Mouse (Mus musculus) heart, adult 8-10 months (tissue): ENCODE data around the gene Cel. TPM values are rescaled to one million over a fixed set of nuclear protein-coding genes. Genes with fewer than 3 reads are reported as not detected.

Experiments
- DNase-seq: peaks from one replicate; pipeline ENCODE4 v3.0.0; 2022; ENCODE audit warnings: low spot score
- total RNA-seq, 4 experiments: library from RNA; stranded (reverse); gene quantifications; 2 replicates each; pipeline ENCODE4 v1.2.4; 2022

Cel gene
- total RNA-seq, 4 experiments from 2014 or later: not detected

DNA sequence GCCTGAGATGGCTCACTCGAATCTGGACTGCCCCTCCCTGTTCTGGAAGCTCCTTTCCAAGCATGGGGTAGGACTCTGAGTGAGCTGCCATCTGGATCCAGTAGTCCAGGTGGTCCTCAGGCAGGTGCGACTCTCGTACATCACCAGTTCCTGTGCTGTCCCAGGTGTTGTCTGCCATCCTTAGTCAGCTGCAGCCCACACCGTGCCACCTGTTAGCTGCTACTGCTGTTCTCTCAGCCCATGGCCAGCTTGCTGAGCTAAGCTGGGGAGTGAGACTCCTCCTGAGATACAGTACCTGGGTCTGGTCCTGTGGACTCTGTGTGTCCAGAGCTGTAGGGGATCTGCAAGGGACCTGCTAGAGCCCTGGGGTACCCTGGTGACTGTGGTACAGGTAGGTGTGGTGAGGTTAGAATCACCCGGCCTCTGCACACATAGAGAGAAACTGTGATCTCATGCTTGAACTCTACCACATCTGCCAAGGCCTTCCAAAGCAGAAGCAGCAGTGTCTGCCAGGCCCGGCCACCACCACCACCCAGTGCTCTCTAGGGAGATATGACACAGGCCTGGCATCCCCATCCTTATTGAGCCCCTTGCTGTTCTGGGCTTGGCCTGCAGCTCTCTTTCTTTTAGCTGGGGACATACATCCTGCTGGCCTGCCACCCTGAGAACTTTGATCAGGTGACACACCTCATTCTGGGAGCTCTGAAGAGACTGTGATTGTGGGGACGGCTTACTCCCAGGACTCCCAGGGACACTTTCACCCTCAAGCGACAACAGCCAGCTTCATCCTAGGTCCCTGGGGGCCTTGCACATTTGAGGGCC, 25.0 kb downstream of the Cel start:
- no peak for DNase-seq

DNA sequence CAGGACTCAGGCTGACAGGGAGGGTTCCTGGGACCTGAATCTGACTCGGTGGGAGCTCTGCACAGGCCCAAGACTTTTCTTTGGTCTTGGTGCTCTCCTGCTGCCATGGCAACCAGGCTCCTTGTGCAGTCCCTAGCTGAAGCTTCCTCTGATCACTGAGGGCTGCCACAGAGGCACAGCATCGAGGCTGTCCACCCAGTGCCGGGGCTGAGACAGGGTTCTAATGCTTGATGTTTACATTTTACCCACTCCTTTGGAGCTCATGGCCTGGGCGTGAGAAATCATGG, 25.6 kb downstream of the Cel start:
- no peak for DNase-seq

GRCm38 (mm10) chr2:28536766-28537633, 26.2 kb downstream of the Cel start:
- DNase-seq: no peak

- no peak for DNase-seq
Measured at GRCm38 (mm10) chr2:28536166-28536565, 27.0 kb downstream of the Cel start.

DNA sequence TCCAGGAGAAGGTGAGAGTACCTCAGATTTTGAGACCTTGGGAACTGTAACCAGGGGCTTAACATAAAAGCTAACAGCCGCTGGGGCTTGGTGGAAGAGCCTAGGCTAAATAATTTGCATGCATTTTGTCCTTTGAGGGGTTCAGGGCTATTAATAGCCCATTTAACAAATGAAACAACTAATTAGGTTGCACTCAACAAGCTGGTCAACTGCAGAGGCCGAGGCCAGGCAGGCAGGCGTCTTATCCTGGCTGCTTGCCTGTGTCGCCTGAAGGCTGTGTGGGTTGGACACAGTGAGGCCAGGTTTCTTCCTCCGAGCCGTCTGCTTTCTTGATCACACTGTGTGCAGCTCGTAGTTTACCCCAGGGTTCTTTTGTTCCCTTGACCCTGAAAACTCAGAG, 27.6 kb downstream of the Cel start:
- no peak for DNase-seq

GRCm38 (mm10) chr2:28535263-28535540, 28.0 kb downstream of the Cel start:
- no peak for DNase-seq

- DNase-seq: peak; percentile 75
Measured at GRCm38 (mm10) chr2:28534436-28535262, 28.6 kb downstream of the Cel start.

DNA sequence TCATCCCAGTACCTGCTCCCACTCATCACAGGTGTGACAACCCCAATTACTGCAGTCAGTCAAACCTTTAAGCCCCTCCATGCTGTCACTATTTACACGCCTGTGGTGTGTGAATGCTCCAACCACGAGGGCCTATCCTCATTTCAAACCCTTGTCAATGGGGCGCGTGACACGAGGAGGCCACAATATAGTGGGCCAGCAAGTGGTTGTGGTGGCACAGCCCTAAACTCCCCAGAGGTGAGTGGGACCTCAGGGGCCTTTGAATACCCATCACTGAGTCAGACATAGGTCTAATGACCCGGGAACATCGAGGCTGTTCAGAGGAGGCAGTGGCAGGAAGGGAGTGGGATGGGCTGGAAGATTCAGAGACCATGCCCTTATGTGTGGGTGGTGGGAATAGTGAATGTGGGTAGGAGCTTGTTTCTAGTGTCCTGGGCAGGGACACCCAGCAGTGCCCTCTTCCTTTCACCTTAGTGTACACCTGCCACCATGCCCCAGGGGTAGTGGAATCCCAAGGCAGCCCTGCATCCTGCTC, 29.2 kb downstream of the Cel start:
- no peak for DNase-seq

DNA sequence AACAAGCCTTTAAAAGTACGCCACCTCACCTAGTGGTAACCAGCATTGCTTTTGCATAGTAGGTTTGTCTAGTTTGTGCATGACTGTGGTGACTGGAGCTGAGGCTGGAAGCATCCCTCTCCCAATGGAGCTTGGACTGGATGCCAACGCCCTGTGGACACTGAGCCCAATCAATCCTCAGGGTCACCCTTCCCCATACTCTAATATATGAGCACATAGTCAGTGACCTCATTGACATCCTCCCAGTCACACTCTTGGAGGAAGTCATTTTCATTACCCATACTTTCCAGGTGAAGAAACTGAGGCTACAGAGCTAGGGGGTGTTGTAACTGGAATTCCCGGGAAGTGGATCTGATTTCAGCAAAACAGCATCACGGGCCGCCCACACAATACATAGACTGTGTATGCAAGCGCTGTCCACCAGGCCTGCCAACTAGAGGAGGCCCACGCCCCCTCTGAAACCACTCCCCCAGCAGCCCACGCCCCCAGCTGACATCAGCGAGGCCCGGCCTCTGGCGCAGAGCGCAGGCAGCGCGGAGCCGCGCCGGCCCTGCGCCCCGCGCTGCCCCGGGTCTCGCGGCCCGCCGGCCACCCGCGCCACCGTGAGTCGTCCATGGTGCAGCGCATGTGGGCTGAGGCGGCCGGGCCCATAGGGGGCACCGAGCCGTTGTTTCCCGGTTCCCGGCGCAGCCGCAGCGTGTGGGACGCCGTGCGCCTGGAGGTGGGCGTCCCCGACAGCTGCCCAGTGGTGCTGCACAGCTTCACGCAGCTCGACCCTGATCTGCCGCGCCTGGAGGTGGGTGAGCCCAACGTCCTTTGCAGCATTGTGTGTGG, 30.0 kb downstream of the Cel start:
- DNase-seq: peak; percentile 89

GRCm38 (mm10) chr2:28530311-28530710, 32.9 kb downstream of the Cel start:
- DNase-seq: peak; percentile 47

- no peak for DNase-seq
Measured at GRCm38 (mm10) chr2:28529856-28530255, 33.3 kb downstream of the Cel start.

DNA sequence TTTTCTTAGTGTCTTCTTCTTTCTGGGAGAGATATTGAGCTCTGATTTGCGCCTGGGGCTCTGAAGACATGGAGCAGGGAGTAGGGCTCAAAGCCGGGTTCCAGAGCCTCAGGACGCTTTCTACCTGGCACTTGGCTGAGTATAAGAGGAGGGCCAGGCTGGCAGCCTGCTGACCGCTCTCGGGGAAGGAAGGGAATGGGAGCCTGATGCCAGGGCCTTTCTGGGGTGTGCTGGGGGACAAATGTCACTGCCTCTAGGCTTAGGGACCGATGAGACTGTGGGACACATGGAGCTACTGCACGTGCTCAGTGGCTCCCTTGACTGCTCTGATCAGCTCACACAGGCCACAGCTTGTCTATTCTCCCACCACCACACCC, 34.9 kb downstream of the Cel start:
- no peak for DNase-seq

DNA sequence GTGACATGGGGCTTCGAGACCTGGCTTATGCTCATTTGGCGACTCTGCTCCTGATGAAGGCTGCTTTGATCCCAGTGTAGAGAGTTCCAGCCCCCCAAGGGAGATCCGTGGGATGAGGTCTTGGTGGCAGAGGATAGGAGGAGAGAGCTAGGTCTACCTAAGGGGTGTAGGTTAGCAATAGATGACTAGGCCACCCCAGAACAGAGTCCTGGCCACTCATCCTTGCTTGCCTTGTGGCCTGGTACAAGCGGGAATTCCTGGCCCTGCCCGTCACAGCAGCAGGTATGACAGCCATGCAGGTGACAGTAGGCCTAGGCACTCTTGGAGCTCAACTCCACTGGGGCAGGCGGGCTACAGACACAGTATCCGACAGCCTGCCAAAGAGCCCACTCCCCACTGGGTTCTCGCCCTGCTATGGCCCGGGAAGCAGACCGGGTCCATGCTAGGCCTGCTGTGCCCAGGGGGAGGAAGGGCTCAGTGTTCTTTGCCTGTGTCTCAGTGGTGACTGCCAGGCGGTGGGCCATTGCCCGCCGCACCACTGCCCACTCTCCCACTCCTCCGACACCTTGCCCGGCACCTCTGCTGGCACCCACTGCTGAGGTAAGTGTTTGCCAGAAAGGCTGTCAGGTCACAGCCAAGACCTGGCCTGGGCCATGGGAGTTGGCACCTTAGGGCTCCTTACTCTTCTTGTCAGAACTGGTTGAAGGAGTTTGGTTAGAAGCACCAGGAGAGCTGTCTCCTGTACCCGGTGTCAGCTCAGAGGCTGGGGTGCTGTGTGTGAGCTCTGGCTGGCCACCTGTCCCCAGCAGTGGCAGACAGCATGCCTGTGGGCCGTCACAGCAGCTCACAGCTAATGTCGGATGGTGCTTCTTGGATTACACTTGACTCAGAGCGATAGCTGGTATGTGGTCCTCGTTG, 35.5 kb downstream of the Cel start:
- DNase-seq: no peak

DNA sequence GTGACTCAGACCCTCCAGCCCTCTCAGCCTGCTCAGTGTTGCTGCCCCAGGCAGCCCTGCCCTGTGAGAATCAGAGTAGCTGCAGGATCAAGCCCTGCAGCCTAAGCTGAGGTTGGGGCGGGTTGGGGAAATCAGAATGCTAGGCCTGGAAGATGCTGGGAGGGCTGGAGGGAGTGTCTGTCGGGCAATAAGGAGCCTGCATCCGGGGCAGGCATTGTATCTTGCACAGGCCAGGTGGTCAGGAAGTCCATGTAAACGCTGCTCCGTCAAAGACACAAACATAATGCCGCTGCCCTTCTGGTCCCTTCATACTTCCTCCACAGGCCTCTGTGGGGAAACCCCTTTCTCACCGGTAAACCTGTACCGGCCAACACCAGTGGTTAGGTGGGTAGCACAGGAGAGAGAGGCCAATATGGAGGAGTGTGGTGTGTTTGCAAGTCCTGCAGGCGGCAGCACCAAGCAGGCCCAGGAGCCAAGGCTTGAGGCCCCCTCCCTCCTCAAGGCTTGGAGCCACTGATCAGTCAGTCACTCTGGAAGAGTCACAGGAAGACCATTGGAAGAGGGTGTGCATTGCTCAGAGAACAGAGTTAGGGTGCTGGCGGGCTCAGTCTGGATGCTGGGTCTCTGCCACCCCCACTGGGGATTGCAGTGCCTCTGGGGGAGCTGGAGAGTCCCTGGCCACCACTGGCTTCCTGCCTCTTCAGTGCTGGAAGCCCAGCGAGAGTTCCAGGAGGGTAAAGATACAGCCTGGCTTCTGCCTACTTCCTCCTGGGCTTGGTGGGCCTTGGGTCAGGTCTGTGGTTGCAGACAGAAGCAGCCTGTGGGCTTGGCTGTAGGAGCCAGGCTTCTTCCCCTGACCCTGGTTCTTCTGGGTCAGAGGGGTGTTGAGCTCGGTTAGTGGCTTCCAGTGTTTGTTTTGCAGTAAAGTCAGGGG, 37.0 kb downstream of the Cel start:
- no peak for DNase-seq

GRCm38 (mm10) chr2:28525219-28525942, 37.8 kb downstream of the Cel start:
- DNase-seq: peak; percentile 78

DNA sequence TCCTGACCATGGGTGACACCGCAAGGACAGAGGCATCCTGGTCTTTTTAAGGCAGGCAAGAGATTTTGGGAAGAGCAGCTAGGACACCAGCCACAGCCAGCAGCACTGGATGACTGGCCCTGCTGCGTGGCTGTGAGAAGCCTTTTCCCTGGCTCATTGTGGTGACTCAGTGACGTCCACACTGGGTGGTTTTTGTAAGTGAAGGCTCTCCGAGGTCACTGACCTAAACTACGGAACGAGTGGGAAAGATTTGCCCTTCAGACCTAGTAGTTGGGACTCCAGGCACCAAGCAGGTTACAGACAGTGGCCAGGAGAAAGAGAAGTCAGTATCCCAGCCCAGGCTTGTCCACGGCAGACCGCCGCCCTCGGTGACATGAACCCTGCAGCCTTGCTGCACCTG, 38.8 kb downstream of the Cel start:
- DNase-seq: no peak

DNA sequence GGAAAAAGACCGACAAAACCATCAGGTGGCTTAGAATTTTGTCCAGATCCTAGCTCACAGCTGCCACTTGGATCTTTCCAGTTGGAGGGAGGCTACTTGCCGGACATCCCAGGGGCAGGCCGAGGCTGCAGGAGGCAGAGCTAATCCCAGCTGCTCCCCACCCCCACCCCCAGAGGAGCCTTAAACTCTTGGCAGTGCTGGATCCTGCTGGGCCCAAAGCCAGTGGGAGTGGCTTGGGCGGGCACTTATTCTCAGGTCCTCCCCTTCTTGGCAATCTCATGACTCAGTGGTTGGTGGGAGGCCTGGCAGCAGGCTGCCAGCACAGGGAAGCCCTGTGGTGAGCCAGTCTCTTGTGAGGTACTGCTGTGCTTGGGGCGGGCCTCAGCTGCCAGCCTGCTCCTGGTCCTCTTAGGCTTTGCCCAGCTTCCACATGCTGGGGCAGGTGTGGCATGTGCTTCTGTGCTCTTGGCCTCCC, 39.5 kb downstream of the Cel start:
- DNase-seq: peak; percentile 84

DNA sequence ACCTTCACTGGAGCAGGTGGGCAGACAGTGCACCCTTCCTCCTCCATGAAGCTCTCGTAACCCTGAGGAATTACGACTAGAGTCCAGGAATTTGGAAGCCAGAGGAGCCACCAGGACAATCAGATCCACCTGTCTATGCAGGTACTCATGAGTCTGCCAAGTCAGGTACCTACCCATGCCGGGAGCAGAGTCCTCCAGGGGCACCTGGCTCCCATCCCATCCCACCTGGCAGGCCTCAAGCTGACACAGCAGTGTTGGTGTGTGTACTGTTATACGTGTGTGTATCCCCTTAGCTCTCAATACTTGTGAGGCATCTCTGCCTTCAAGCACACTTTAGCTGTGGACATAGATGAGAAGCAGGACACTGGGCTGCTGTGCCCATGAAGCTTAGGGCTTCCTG, 41.0 kb downstream of the Cel start:
- no peak for DNase-seq
